ENCODE assay signal across 8 mouse cellular contexts in the genomic region with DNA sequence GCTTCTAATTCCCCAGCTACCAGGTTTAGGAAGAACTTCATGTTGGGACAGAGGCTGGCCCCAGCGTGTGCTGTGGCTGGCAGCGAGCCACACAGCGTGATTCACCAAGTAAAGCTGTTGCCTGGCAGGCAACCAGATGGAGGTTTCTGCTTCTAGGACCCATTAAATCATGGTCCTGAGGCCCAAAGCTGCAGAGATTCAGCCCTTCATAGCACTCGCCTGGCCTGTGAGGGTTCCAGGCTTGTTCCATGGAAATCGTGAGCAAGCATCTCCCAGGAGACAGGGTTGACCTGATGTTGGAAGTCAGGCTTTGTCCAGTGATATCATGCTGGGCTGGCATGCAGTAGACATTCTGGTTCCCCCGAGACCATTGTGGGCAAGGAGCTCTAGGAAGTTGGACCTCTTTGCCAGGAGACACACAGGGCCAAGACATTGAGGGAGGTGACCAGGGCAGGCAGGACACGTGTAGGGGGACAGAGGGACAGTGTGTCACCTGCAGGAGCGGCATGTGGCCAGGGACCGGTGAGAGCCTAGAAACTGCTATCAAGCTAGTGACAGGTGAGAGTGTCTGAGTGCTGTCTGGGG. TPM values are rescaled to one million over a fixed set of nuclear protein-coding genes. Genes with fewer than 3 reads are reported as not detected.
A peak's percentile ranks its signal among the peaks of the same experiment; 100 is the strongest.
DNase-seq lines count a peak whose midpoint lies in the region; TF ChIP-seq lines count a peak whose summit lies in the region.

No protein-coding gene starts in this region.

- peak; percentile 73 for DNase-seq in kidney, postnatal 10 days
- DNase-seq in kidney, adult 18-20 months: no peak
- DNase-seq in cerebellum, adult 18-20 months: peak; percentile 52 to 71
- DNase-seq in heart, adult 18-20 months: peak; percentile 83 to 86
- DNase-seq in layer of hippocampus, adult 9-11 months: peak; percentile 61
- DNase-seq in natural killer cell, adult 2 months (ENCODE audit: low spot score in 2 of 2): no peak
- no peak for DNase-seq in spleen, postnatal 4 days (ENCODE audit: low spot score in 2 of 2)

- peak; percentile 23 for TF ChIP-seq POLR2A in myocyte (IDR thresholded peaks at IDR 0.05; ENCODE audit: insufficient read length, low read depth)

- peak overlapping the region; percentile 48 for H3K4me2 ChIP-seq in myocyte (ENCODE audit: low read depth)

- no peak overlapping the region for H3ac ChIP-seq in myocyte (ENCODE audit: control insufficient read depth, insufficient read length)

- peaks cover 42% of the 10 kb centered on the region for H3K36me3 ChIP-seq in myocyte (ENCODE audit: control insufficient read depth, insufficient read depth)

- peaks cover 76% of the 10 kb centered on the region for H3K79me2 ChIP-seq in myocyte (ENCODE audit: control insufficient read depth, insufficient read depth)

- H3K27me3 ChIP-seq in myocyte (ENCODE audit: control insufficient read depth, insufficient read depth, insufficient read length): no peaks in the 10 kb centered on the region

- no peak overlapping the region for H3K4me3 ChIP-seq in myocyte

TF ChIP-seq in myocyte, 11 proteins besides CTCF, POLR2A, EP300 and RAD21:
- TF ChIP-seq CEBPB (IDR thresholded peaks at IDR 0.05; ENCODE audit: insufficient read depth, poor library complexity, severe bottlenecking): no peak
- TF ChIP-seq MYOD1 (IDR thresholded peaks at IDR 0.05; ENCODE audit: control insufficient read depth in 1 of 3, insufficient read length in 2 of 3, low read depth in 2 of 3): peak in 1 of 3 experiments; percentile 39
- TF ChIP-seq TCF3 (IDR thresholded peaks at IDR 0.05; ENCODE audit: insufficient read length, low read depth): no peak
- TF ChIP-seq REST (IDR thresholded peaks at IDR 0.05; ENCODE audit: insufficient read depth, insufficient read length): no peak
- no peak for TF ChIP-seq E2F4 (IDR thresholded peaks at IDR 0.05; ENCODE audit: insufficient read depth)
- peak; percentile 67 for TF ChIP-seq POLR2AphosphoS2 (IDR thresholded peaks at IDR 0.05; ENCODE audit: insufficient read length, low read depth)
- no peak for TF ChIP-seq MAX (IDR thresholded peaks at IDR 0.05; ENCODE audit: low read depth)
- TF ChIP-seq USF1 (IDR thresholded peaks at IDR 0.05; ENCODE audit: low read depth): no peak
- no peak for TF ChIP-seq SRF (IDR thresholded peaks at IDR 0.05; ENCODE audit: control insufficient read depth, insufficient read length, low read depth)
- TF ChIP-seq MYOG (IDR thresholded peaks at IDR 0.05; ENCODE audit: control insufficient read depth in 1 of 3, insufficient read depth in 1 of 3, insufficient read length in 2 of 3, low read depth in 2 of 3): peak in 1 of 3 experiments; percentile 30
- TF ChIP-seq TCF12 (IDR thresholded peaks at IDR 0.05; ENCODE audit: insufficient read depth, poor library complexity, severe bottlenecking): no peak

RNA-seq across cellular contexts. Expression of a gene that starts 50.5 kb away (rescaled TPM):
- total RNA-seq in heart, adult 18-20 months (2021): 10 to 100 TPM; 14.8 to 17.9 TPM
- 172 TPM for polyA plus RNA-seq in myocyte (2012; fragmentation: generic; extraction: Trizol)

Comparison
In these comparisons a context has a peak if more than half of its experiments do, and no peak if none do; other contexts are left out.
1. DNase-seq: peak in kidney, postnatal 10 days (single experiment), cerebellum, adult 18-20 months (2 of 2), heart, adult 18-20 months (2 of 2) and layer of hippocampus, adult 9-11 months (single experiment); none in kidney, adult 18-20 months (single experiment), natural killer cell, adult 2 months (0 of 2) and spleen, postnatal 4 days (0 of 2).